Mouse (Mus musculus) limb, embryonic 14.5 days (tissue): ENCODE results near the gene Vmn2r52. TPM values are rescaled to one million over a fixed set of nuclear protein-coding genes. Genes with fewer than 3 reads are reported as not detected.
"Not testable (repeated sequence)": the region's sequence is repeated elsewhere in the genome, so short reads cannot be mapped to it uniquely, and the experiment has no call there.

Source experiments
- ATAC-seq: fragments of 200-750 bp; cut with Nextera tagmentation; 2 replicates; pipeline ENCODE4 v1.8.0; 2017; ENCODE audit warnings: low read depth, moderate number of reproducible peaks, moderate TSS enrichment; ENCODE audit not compliant: low FRiP score
- DNase-seq: peaks from one replicate; pipeline ENCODE4 v3.0.0-alpha.2; 2015; ENCODE audit warnings: low spot score
- H3K27ac ChIP-seq: fragments of 300-500 bp; sonication (generic); replicated peaks from 2 replicates; pipeline ENCODE4 v1.5.1; 2014; ENCODE audit warnings: low read depth, mild to moderate bottlenecking, low read length, moderate library complexity, mixed read lengths
- H3K27me3 ChIP-seq: fragments of 300-500 bp; sonication (generic); 2 replicates; pipeline ENCODE4 v1.6.1; 2014; ENCODE audit warnings: low read length, mixed read lengths; ENCODE audit not compliant: control insufficient read depth, insufficient read depth
- H3K36me3 ChIP-seq: fragments of 300-500 bp; sonication (generic); 2 replicates; pipeline ENCODE4 v1.6.1; 2014; ENCODE audit warnings: mild to moderate bottlenecking, low read length, moderate library complexity, mixed read lengths; ENCODE audit not compliant: control insufficient read depth, insufficient read depth
- H3K4me1 ChIP-seq: fragments of 300-500 bp; sonication (generic); 2 replicates; pipeline ENCODE4 v1.6.1; 2014; ENCODE audit warnings: antibody characterized with exemption, low read length, mixed read lengths; ENCODE audit not compliant: control insufficient read depth, insufficient read depth
- H3K4me2 ChIP-seq: fragments of 300-500 bp; sonication (generic); replicated peaks from 2 replicates; pipeline ENCODE4 v1.6.1; 2014; ENCODE audit warnings: low read depth, mild to moderate bottlenecking, low read length, moderate library complexity; ENCODE audit not compliant: severe bottlenecking
- H3K4me3 ChIP-seq: fragments of 300-500 bp; sonication (generic); replicated peaks from 2 replicates; pipeline ENCODE4 v1.5.1; 2014; ENCODE audit warnings: low read length
- H3K9ac ChIP-seq: fragments of 300-500 bp; sonication (generic); 2 replicates; pipeline ENCODE4 v1.6.1; 2014; ENCODE audit warnings: mild to moderate bottlenecking, low read depth, low read length, moderate library complexity; ENCODE audit not compliant: severe bottlenecking
- H3K9me3 ChIP-seq: fragments of 300-500 bp; sonication (generic); 2 replicates; pipeline ENCODE4 v1.6.1; 2016; ENCODE audit warnings: low read length; ENCODE audit not compliant: control insufficient read depth
- POLR2A ChIP-seq: fragments of 200-500 bp; IDR thresholded peaks from 2 replicates; pipeline ENCODE4 v1.8.0; 2012; ENCODE audit warnings: inconsistent platforms, mild to moderate bottlenecking, moderate library complexity, borderline replicate concordance; ENCODE audit not compliant: insufficient read depth, insufficient read length; ENCODE audit errors: extremely low read depth
- WGBS: fragments of 180-500 bp; shearing (Covaris S2); extraction: QIAGEN DNeasy Blood & Tissue Kit; methylation state at CpG from one replicate; pipeline ENCODE4 v1.1.7; 2014; 5-methylcytosine and 5-hydroxymethylcytosine counted together
- polyA plus RNA-seq, 2 experiments: library from polyadenylated mRNA; depleted of rRNA in 1 of 2; stranded (reverse) in 1 of 2; unstranded in 1 of 2; fragments of >200 nt; fragmentation: Nextera tagmentation in 1 of 2; extraction: Ambion mirVana in 1 of 2; gene quantifications; 2 replicates each; pipeline versions ENCODE4 v1.2.1 to v1.2.3; 2012 to 2014

The Vmn2r52 gene
- polyA plus RNA-seq (2012; rRNA removed) (not detected in 2 replicates), polyA plus RNA-seq (2014; fragmentation: Nextera tagmentation; extraction: Ambion mirVana) (not detected in 2 replicates)

DNA sequence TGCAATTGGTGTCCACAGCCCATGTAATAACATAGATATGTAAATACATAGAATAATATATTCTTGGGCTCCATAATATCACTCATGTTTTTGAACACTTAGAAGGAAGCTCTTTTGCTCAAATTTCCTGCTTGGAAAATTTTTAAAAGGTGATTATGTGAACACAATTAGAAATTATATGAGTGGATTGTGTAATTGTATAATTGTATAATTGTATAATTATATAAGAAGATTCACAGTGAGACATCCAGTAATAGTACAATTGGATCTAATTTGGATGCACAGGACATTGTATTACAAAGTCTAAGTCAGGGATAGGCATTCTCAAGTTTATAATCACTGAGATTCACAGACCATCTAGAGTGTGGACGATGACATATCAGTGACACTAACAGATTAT, at the start of gene Vmn2r52:
Gene Vmn2r52 (minus strand): TSS at position 101 of the 400 bp plus-strand sequence.
- no peak for ATAC-seq
- no peaks in the 10 kb centered on the region for H3K27me3 ChIP-seq

GRCm38 (mm10) chr7:10105641-10106040, 70.7 kb downstream of the Vmn2r52 start, which contains the start of gene Vmn2r51:
Gene Vmn2r51 (minus strand): TSS chr7:10105741.
- H3K4me3 ChIP-seq, H3K9me3 ChIP-seq, DNase-seq, H3K9ac ChIP-seq, H3K36me3 ChIP-seq, H3K27me3 ChIP-seq, H3K4me2 ChIP-seq, H3K4me1 ChIP-seq, ATAC-seq, H3K27ac ChIP-seq: not testable (repeated sequence)
- WGBS: 68% methylated on average over 1 of the region's 1 CpGs

More for the DNA sequence above, at the start of gene Vmn2r52:
- no peak for DNase-seq
- Histone ChIP-seq H3K9ac (no peak within 1 kb of the TSS), H3K27ac (no peak within 1 kb of the TSS), H3K36me3 (no peaks in the 10 kb centered on the region), H3K4me3 (no peak within 1 kb of the TSS), H3K9me3 (no peaks in the 10 kb centered on the region), H3K4me2 (no peak within 1 kb of the TSS), H3K4me1 (no peaks in the 10 kb centered on the region)
- 83% methylated on average over 1 of the region's 1 CpGs for WGBS
- TF ChIP-seq POLR2A: no peak

Other genes starting within 250 kb of the Vmn2r52 start
- not detected in 2 replicates for gene Vmn2r48, start 223.0 kb downstream of the Vmn2r52 start, polyA plus RNA-seq (2012; rRNA removed)
- gene Vmn2r48, start 223.0 kb downstream of the Vmn2r52 start, polyA plus RNA-seq (2014; fragmentation: Nextera tagmentation; extraction: Ambion mirVana): not detected in 2 replicates
- gene Vmn2r49, start 184.3 kb downstream of the Vmn2r52 start, polyA plus RNA-seq (2012; rRNA removed): not detected in 2 replicates
- gene Vmn2r49, start 184.3 kb downstream of the Vmn2r52 start, polyA plus RNA-seq (2014; fragmentation: Nextera tagmentation; extraction: Ambion mirVana): not detected in 2 replicates
- not detected in 2 replicates for gene Vmn2r50, start 123.3 kb downstream of the Vmn2r52 start, polyA plus RNA-seq (2012; rRNA removed)
- not detected in 2 replicates for gene Vmn2r50, start 123.3 kb downstream of the Vmn2r52 start, polyA plus RNA-seq (2014; fragmentation: Nextera tagmentation; extraction: Ambion mirVana)
- gene Vmn2r51, start 70.8 kb downstream of the Vmn2r52 start, polyA plus RNA-seq (2012; rRNA removed): not detected in 2 replicates
- gene Vmn2r51, start 70.8 kb downstream of the Vmn2r52 start, polyA plus RNA-seq (2014; fragmentation: Nextera tagmentation; extraction: Ambion mirVana): not detected in 2 replicates
- not detected in 2 replicates for gene Vmn1r66, start 101.4 kb upstream of the Vmn2r52 start, polyA plus RNA-seq (2012; rRNA removed)
- gene Vmn1r66, start 101.4 kb upstream of the Vmn2r52 start, polyA plus RNA-seq (2014; fragmentation: Nextera tagmentation; extraction: Ambion mirVana): not detected in 2 replicates